Mouse (Mus musculus) heart, postnatal 0 days (tissue): ENCODE data around the gene Hdac4. TPM values are rescaled to one million over a fixed set of nuclear protein-coding genes. Genes with fewer than 3 reads are reported as not detected.

Experiments used
- ATAC-seq: fragments of 200-750 bp; cut with Nextera tagmentation; 2 replicates; pipeline ENCODE4 v1.8.0; 2017; ENCODE audit warnings: low read depth, moderate number of reproducible peaks, moderate library complexity; ENCODE audit not compliant: insufficient read depth
- DNase-seq: peaks from one replicate; pipeline ENCODE4 v3.0.0-alpha.2; 2016; ENCODE audit warnings: low spot score
- H3K27ac ChIP-seq: fragments of 300-500 bp; sonication (generic); 2 replicates; pipeline ENCODE4 v1.5.1; 2014; ENCODE audit warnings: low read depth, mild to moderate bottlenecking
- H3K27me3 ChIP-seq: fragments of 300-500 bp; sonication (generic); 2 replicates; pipeline ENCODE4 v1.6.1; 2014; ENCODE audit warnings: low read length, mixed read lengths; ENCODE audit not compliant: control insufficient read depth, insufficient read depth
- H3K36me3 ChIP-seq: fragments of 300-500 bp; sonication (generic); replicated peaks from 2 replicates; pipeline ENCODE4 v1.6.1; 2014; ENCODE audit warnings: low read length, mixed read lengths; ENCODE audit not compliant: control insufficient read depth, insufficient read depth
- H3K4me1 ChIP-seq: fragments of 300-500 bp; sonication (generic); 2 replicates; pipeline ENCODE4 v1.6.1; 2014; ENCODE audit warnings: antibody characterized with exemption; ENCODE audit not compliant: control insufficient read depth, insufficient read depth
- H3K4me2 ChIP-seq: fragments of 300-500 bp; sonication (generic); 2 replicates; pipeline ENCODE4 v1.6.1; 2014; ENCODE audit warnings: low read depth, mild to moderate bottlenecking, low read length, moderate library complexity
- H3K4me3 ChIP-seq: fragments of 300-500 bp; sonication (generic); 2 replicates; pipeline ENCODE4 v1.5.1; 2014; ENCODE audit warnings: low read depth, low read length
- H3K9ac ChIP-seq: fragments of 300-500 bp; sonication (generic); replicated peaks from 2 replicates; pipeline ENCODE4 v1.6.1; 2014; ENCODE audit warnings: low read depth, low read length, mixed read lengths
- H3K9me3 ChIP-seq: fragments of 300-500 bp; sonication (generic); replicated peaks from 2 replicates; pipeline ENCODE4 v1.6.1; 2016; ENCODE audit warnings: low read length; ENCODE audit not compliant: control insufficient read depth
- CTCF ChIP-seq: IDR thresholded peaks from 2 replicates; pipeline ENCODE4 v1.5.1; 2016; ENCODE audit warnings: antibody characterized with exemption, control low read depth, low read depth
- EP300 ChIP-seq: IDR thresholded peaks from 2 replicates; pipeline ENCODE4 v1.6.1; 2016; ENCODE audit warnings: antibody characterized with exemption, low read depth
- WGBS: fragments of 180-500 bp; shearing (Covaris S2); extraction: QIAGEN DNeasy Blood & Tissue Kit; methylation state at CpG from one replicate; pipeline ENCODE4 v1.1.7; 2014; 5-methylcytosine and 5-hydroxymethylcytosine counted together
- polyA plus RNA-seq: library from polyadenylated mRNA; unstranded; fragments of >200 nt; fragmentation: Nextera tagmentation; extraction: Ambion mirVana; gene quantifications from 2 replicates; pipeline ENCODE4 v1.2.1, GENCODE M21; 2015
- total RNA-seq: library from RNA; depleted of rRNA; stranded (reverse); fragments of >200 nt; gene quantifications from 2 replicates; pipeline ENCODE4 v1.2.3, GENCODE M21; 2014; ENCODE audit warnings: low replicate concordance

Hdac4 gene
- total and polyA plus RNA-seq, 2 experiments from 2014 or later: 6.8 to 13.0 TPM

DNA sequence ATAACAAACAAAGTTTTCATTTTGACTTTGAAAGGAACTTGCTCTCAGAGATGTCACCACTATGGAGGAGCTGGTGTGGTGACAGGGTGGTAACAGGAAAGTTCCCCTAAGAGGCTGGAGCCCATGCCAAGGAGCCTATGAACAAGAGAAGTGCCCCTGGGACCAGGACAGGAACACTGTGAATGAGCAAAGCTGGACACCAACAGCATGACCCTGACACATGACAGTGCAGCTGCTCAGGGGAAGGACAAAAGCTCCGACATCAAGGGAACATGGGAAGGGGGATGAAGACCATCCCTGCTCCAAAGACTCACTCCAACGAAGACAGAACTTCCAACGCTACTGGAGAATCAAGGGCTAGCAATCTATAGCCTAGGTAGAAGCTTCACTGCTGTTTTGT lies 97.0 kb downstream of the Hdac4 start:
- no peaks in the 10 kb centered on the region for H3K27me3 ChIP-seq
- H3K9me3 ChIP-seq: no peaks in the 10 kb centered on the region
- DNase-seq: peak; percentile 42
- no peak overlapping the region for H3K4me3 ChIP-seq
- no peak overlapping the region for H3K27ac ChIP-seq
- no peak for TF ChIP-seq CTCF
- no peak for TF ChIP-seq EP300
- H3K9ac ChIP-seq: no peak overlapping the region
- no peak overlapping the region for H3K4me2 ChIP-seq
- peaks cover 39% of the 10 kb centered on the region for H3K4me1 ChIP-seq
- ATAC-seq: no peak
- H3K36me3 ChIP-seq: no peaks in the 10 kb centered on the region
- 79% methylated on average over 3 of the region's 3 CpGs for WGBS

DNA sequence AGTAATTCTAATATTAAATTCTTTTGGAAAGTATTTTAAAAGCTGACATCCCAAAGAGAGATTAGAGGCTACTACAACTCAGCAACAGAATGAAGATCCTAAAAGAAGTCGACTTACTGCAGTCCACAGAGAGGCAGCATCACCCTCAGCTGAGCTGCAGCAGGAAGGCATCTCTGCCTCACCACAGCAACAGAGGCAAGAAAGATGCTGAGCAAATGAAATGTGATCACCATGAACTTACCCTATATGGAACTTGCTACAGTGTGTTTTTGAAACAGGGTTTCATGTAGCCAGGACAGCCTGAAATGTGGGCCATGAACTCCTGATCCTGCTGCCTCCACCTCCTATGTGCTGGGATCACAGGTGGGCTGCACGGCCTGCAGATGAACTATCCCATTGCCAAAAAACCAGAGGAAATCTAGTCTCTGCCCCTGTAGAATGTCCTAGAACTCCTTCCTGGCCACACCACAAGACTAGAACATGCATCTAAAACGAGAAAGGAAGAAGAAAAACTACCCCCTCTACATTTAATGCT lies 98.4 kb downstream of the Hdac4 start:
- Histone ChIP-seq H3K9me3 (no peaks in the 10 kb centered on the region), H3K4me3 (no peak overlapping the region), H3K27me3 (no peaks in the 10 kb centered on the region), H3K4me2 (no peak overlapping the region), H3K36me3 (no peaks in the 10 kb centered on the region), H3K27ac (no peak overlapping the region), H3K9ac (no peak overlapping the region), H3K4me1 (peaks cover 33% of the 10 kb centered on the region)
- 69% methylated on average over 3 of the region's 3 CpGs for WGBS
- TF ChIP-seq EP300: no peak
- no peak for TF ChIP-seq CTCF
- no peak for ATAC-seq
- no peak for DNase-seq

DNA sequence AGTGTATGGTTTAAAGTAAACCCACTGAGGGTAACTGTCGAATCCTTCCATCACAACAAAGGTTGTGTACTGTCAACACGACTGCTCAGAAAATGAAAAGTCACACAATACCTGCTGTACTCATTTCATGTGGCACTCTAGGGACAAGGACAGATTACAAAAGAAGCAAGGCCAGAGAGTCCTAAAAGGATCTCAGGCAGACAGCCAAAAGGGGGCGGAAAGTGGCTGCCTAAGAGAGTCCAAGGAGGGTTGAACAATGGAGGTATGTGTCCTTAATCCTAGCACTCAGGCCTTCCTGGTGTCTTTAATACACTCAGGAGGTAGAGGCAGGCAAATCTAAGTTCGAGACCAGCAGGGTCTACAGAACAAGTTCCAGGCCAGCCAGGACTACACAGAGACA lies 103.2 kb downstream of the Hdac4 start:
- WGBS: 56% methylated on average over 4 of the region's 4 CpGs
- no peak overlapping the region for H3K9ac ChIP-seq
- H3K4me2 ChIP-seq: no peak overlapping the region
- DNase-seq: no peak
- no peaks in the 10 kb centered on the region for H3K36me3 ChIP-seq
- no peak overlapping the region for H3K4me3 ChIP-seq
- ATAC-seq: no peak; the same call in 1 of the 2 replicates
- no peaks in the 10 kb centered on the region for H3K27me3 ChIP-seq
- TF ChIP-seq CTCF (no peak), EP300 (no peak)
- H3K27ac ChIP-seq: no peak overlapping the region
- no peaks in the 10 kb centered on the region for H3K9me3 ChIP-seq
- H3K4me1 ChIP-seq: 0 out of 2 replicates have a peak, but pooled peaks cover 4% of the 10 kb centered on the region

DNA sequence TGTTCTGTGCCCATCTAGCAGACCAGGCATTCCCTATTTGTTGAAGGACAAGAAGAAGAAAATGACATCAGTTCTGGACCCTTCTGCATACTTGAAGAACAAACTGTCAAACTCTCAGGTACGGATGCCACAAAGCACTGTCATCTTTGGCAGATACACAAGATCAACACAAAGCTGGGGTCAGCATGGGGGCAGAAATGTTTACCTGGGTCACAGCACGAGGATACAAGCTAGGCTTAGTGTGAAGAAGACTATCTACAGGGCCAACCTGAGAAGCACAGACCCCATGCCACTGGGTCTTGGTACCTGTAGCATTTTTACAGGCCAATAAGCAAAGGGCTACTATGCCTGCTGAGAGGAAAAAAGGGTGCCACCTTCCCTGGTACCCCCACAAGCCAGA lies 107.7 kb downstream of the Hdac4 start:
- no peak overlapping the region for H3K9ac ChIP-seq
- H3K27ac ChIP-seq: no peak overlapping the region
- no peaks in the 10 kb centered on the region for H3K27me3 ChIP-seq
- ATAC-seq: no peak
- H3K4me2 ChIP-seq: no peak overlapping the region
- no peaks in the 10 kb centered on the region for H3K9me3 ChIP-seq
- no peaks in the 10 kb centered on the region for H3K36me3 ChIP-seq
- H3K4me1 ChIP-seq: peaks cover 31% of the 10 kb centered on the region
- WGBS: 63% methylated on average over 2 of the region's 2 CpGs
- no peak for TF ChIP-seq CTCF
- no peak overlapping the region for H3K4me3 ChIP-seq
- no peak for DNase-seq

DNA sequence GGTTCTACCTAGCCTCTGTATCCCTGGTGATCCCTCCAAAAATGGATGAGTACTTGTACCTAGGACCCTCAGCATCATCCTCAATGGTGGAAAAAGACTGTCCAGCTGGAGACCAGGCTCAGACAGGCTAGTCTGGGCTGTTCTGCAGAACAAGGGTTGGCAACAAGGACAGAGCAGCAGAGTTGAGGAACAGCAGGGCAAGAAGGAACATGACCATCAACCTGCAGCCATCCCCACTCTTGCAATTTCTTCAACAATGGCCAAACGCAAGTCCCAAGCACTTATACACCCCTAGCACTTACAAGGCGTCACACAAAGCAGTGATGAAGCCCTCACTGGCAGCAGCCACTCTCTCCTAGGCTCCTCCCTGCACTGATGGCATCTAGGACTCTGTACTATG lies 108.2 kb downstream of the Hdac4 start:
- H3K4me3 ChIP-seq: no peak overlapping the region
- no peak overlapping the region for H3K27ac ChIP-seq
- TF ChIP-seq CTCF (no peak), EP300 (no peak)
- H3K4me1 ChIP-seq: peaks cover 36% of the 10 kb centered on the region
- no peak overlapping the region for H3K9ac ChIP-seq
- no peak overlapping the region for H3K4me2 ChIP-seq
- 57% methylated on average over 2 of the region's 2 CpGs for WGBS
- no peak for DNase-seq
- H3K9me3 ChIP-seq: no peaks in the 10 kb centered on the region
- H3K27me3 ChIP-seq: no peaks in the 10 kb centered on the region
- H3K36me3 ChIP-seq: no peaks in the 10 kb centered on the region
- no peak for ATAC-seq

DNA sequence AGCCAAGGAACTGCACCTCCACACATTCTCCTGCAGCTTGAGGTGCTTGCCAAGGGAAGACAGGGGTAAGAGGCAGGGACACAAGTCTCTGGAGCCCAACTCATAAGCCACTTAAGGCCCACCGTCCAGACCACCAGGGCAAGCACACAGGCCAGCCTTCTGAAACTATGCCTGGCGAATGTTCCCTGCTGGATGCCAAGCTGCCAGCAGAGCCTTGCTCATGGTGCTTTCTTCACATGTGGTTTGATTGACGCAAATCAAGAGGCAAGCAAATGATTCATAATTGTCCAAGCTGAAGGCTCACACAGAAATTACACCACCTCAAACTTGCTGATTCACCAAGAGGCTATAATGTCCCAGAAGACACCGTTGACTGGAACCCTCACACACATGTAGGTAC lies 108.7 kb downstream of the Hdac4 start:
- DNase-seq (no peak), ATAC-seq (no peak)
- no peak overlapping the region for H3K9ac ChIP-seq
- TF ChIP-seq CTCF (no peak), EP300 (no peak)
- no peaks in the 10 kb centered on the region for H3K36me3 ChIP-seq
- peaks cover 41% of the 10 kb centered on the region for H3K4me1 ChIP-seq
- no peak overlapping the region for H3K4me3 ChIP-seq
- H3K27me3 ChIP-seq: no peaks in the 10 kb centered on the region
- WGBS: 65% methylated on average over 4 of the region's 4 CpGs
- peak overlapping the region; percentile 11; the same call in 1 of the 2 replicates for H3K27ac ChIP-seq
- H3K9me3 ChIP-seq: no peaks in the 10 kb centered on the region
- H3K4me2 ChIP-seq: no peak overlapping the region
